Mouse (Mus musculus) heart, adult 2 months (tissue): ENCODE results near the gene Shq1.

Experiments used
- CTCF ChIP-seq: fragments of 200-600 bp; IDR thresholded peaks from 2 replicates; pipeline ENCODE4 v1.8.1; 2022; ENCODE audit warnings: antibody characterized with exemption, mild to moderate bottlenecking, moderate library complexity
- EP300 ChIP-seq: fragments of 200-500 bp; IDR thresholded peaks from 2 replicates; pipeline ENCODE4 v1.6.1; 2011; ENCODE audit warnings: low read depth, low read length, control low read depth; ENCODE audit not compliant: insufficient read depth

DNA sequence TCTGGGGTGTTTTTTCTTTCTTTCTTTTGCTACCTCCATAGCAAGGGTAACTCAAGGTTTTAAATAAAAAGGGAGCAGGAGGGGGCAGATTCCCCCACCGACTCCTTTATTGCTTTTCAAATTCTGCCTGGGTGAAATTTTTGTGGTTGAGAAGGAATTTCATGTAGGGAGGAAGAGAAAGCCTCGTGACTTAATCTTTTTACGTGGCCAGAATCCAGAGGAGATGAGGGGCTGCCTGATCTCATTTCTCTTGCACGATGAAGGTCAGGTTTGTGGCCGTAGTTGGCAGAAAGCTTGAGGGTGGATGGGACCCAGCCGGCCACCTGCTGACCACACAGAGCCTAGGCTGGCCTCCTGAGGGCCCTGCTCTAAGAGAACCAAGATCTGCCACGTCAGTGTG is 36.6 kb upstream of the Shq1 start:
- TF ChIP-seq EP300 (no peak), CTCF (no peak)
